Mouse (Mus musculus) megakaryocyte, embryonic 14.5 days (primary cell): ENCODE data around the gene Rpp25.

ENCODE experiments used
- FLI1 ChIP-seq: IDR thresholded peaks from 2 replicates; pipeline ENCODE4 v1.6.1; 2012; ENCODE audit warnings: low read length, inconsistent platforms, mixed read lengths
- GATA1 ChIP-seq: IDR thresholded peaks from 3 replicates; pipeline ENCODE4 v1.6.1; 2012; ENCODE audit warnings: mixed read lengths, low read length, inconsistent platforms, borderline replicate concordance

- TF ChIP-seq GATA1 (no peak), FLI1 (no peak)
Observed at GRCm38 (mm10) chr9:57520375-57521055, 16.7 kb downstream of the Rpp25 start.
